Mouse (Mus musculus) erythroblast, embryonic 14.5 days (primary cell): ENCODE measurements around the gene Sh3bgrl. TPM values are rescaled to one million over a fixed set of nuclear protein-coding genes. Genes with fewer than 3 reads are reported as not detected.
"Not testable (repeated sequence)": the region's sequence is repeated elsewhere in the genome, so short reads cannot be mapped to it uniquely, and the experiment has no call there.

Source experiments
- H3K27me3 ChIP-seq: 2 replicates; pipeline ENCODE4 v1.6.1; 2012; ENCODE audit warnings: inconsistent platforms; ENCODE audit not compliant: control insufficient read depth
- H3K36me3 ChIP-seq: 2 replicates; pipeline ENCODE4 v1.6.1; 2012; ENCODE audit warnings: mild to moderate bottlenecking, inconsistent platforms; ENCODE audit not compliant: control insufficient read depth
- H3K4me1 ChIP-seq: 2 replicates; pipeline ENCODE4 v1.6.1; 2012; ENCODE audit warnings: inconsistent platforms; ENCODE audit not compliant: control insufficient read depth
- H3K4me3 ChIP-seq: replicated peaks from 2 replicates; pipeline ENCODE3; 2012; ENCODE audit warnings: moderate library complexity, mild to moderate bottlenecking, inconsistent platforms
- H3K9me3 ChIP-seq: 2 replicates; pipeline ENCODE4 v1.6.1; 2012; ENCODE audit warnings: low read length, inconsistent platforms, mixed read lengths; ENCODE audit not compliant: control insufficient read depth
- GATA1 ChIP-seq: IDR thresholded peaks from 2 replicates; pipeline ENCODE4 v1.6.1; 2012; ENCODE audit warnings: low read length, inconsistent platforms, mixed read lengths
- TAL1 ChIP-seq: IDR thresholded peaks from 3 replicates; pipeline ENCODE4 v1.6.1; 2012; ENCODE audit warnings: low read length, inconsistent platforms, mixed read lengths
- polyA plus RNA-seq: library from polyadenylated mRNA; stranded (reverse); fragments of >175 nt; gene quantifications from 2 replicates; pipeline ENCODE4 v1.2.3, GENCODE M21; 2012

Sh3bgrl gene
- 0.09 and 0.17 TPM in 2 replicates for polyA plus RNA-seq

GRCm38 (mm10) chrX:109095245-109096242, at the start of gene Sh3bgrl:
Gene Sh3bgrl, plus strand, starts transcription at chrX:109095365.
- no peaks in the 10 kb centered on the region for H3K27me3 ChIP-seq
- H3K4me1 ChIP-seq = peaks cover 20% of the 10 kb centered on the region
- no peak for TF ChIP-seq GATA1
- TF ChIP-seq TAL1 = no peak
- H3K9me3 ChIP-seq = no peaks in the 10 kb centered on the region
- H3K36me3 ChIP-seq = no peaks in the 10 kb centered on the region
- peak within 1 kb of the TSS; percentile 71 for H3K4me3 ChIP-seq

GRCm38 (mm10) chrX:109047773-109048172, 47.4 kb upstream of the Sh3bgrl start:
- no peaks in the 10 kb centered on the region for H3K9me3 ChIP-seq
- no peak overlapping the region for H3K4me3 ChIP-seq
- TF ChIP-seq TAL1 = no peak
- no peak for TF ChIP-seq GATA1
- H3K27me3 ChIP-seq = no peaks in the 10 kb centered on the region
- no peaks in the 10 kb centered on the region for H3K36me3 ChIP-seq
- no peaks in the 10 kb centered on the region for H3K4me1 ChIP-seq

- Histone ChIP-seq H3K9me3 (no peaks in the 10 kb centered on the region), H3K27me3 (no peaks in the 10 kb centered on the region), H3K4me3 (no peak overlapping the region), H3K4me1 (no peaks in the 10 kb centered on the region), H3K36me3 (no peaks in the 10 kb centered on the region)
- TF ChIP-seq TAL1 (no peak), GATA1 (no peak)
These were observed 23.4 kb upstream of the Sh3bgrl start for GRCm38 (mm10) chrX:109071719-109072118.

GRCm38 (mm10) chrX:109075716-109076115, 19.4 kb upstream of the Sh3bgrl start:
- H3K4me1 ChIP-seq = no peaks in the 10 kb centered on the region
- no peaks in the 10 kb centered on the region for H3K9me3 ChIP-seq
- H3K36me3 ChIP-seq = no peaks in the 10 kb centered on the region
- no peaks in the 10 kb centered on the region for H3K27me3 ChIP-seq
- H3K4me3 ChIP-seq = no peak overlapping the region
- TF ChIP-seq TAL1 = no peak
- TF ChIP-seq GATA1 = no peak

GRCm38 (mm10) chrX:109076355-109076754, 18.8 kb upstream of the Sh3bgrl start:
- H3K4me1 ChIP-seq = no peaks in the 10 kb centered on the region
- no peaks in the 10 kb centered on the region for H3K9me3 ChIP-seq
- no peaks in the 10 kb centered on the region for H3K27me3 ChIP-seq
- TF ChIP-seq TAL1 (no peak), GATA1 (no peak)
- H3K36me3 ChIP-seq = no peaks in the 10 kb centered on the region
- no peak overlapping the region for H3K4me3 ChIP-seq

GRCm38 (mm10) chrX:109079354-109079753, 15.8 kb upstream of the Sh3bgrl start:
- H3K27me3 ChIP-seq, H3K36me3 ChIP-seq, H3K9me3 ChIP-seq, H3K4me1 ChIP-seq, H3K4me3 ChIP-seq: not testable (repeated sequence)

GRCm38 (mm10) chrX:109087073-109087472, 8.1 kb upstream of the Sh3bgrl start:
- TF ChIP-seq TAL1 (no peak), GATA1 (no peak)
- Histone ChIP-seq H3K4me1 (no peaks in the 10 kb centered on the region), H3K36me3 (no peaks in the 10 kb centered on the region), H3K9me3 (no peaks in the 10 kb centered on the region; the same call in 1 of the 2 replicates), H3K27me3 (no peaks in the 10 kb centered on the region), H3K4me3 (no peak overlapping the region)

- H3K4me1 ChIP-seq = peaks cover 20% of the 10 kb centered on the region
- no peaks in the 10 kb centered on the region for H3K27me3 ChIP-seq
- peak overlapping the region; percentile 71 for H3K4me3 ChIP-seq
- TF ChIP-seq GATA1 = no peak
- no peak for TF ChIP-seq TAL1
- no peaks in the 10 kb centered on the region for H3K9me3 ChIP-seq
- H3K36me3 ChIP-seq = no peaks in the 10 kb centered on the region
These were observed 365 bp upstream of the Sh3bgrl start for GRCm38 (mm10) chrX:109094800-109095199.

- H3K4me1 ChIP-seq = peaks cover 20% of the 10 kb centered on the region
- peak overlapping the region; percentile 22 for H3K4me3 ChIP-seq
- H3K36me3 ChIP-seq = no peaks in the 10 kb centered on the region
- TF ChIP-seq GATA1 = no peak
- TF ChIP-seq TAL1 = no peak
- no peaks in the 10 kb centered on the region for H3K27me3 ChIP-seq
- no peaks in the 10 kb centered on the region for H3K9me3 ChIP-seq
These were observed 3.3 kb downstream of the Sh3bgrl start for GRCm38 (mm10) chrX:109098511-109098910.
